Mouse (Mus musculus): ENCODE data around the gene Mettl1.

DNA sequence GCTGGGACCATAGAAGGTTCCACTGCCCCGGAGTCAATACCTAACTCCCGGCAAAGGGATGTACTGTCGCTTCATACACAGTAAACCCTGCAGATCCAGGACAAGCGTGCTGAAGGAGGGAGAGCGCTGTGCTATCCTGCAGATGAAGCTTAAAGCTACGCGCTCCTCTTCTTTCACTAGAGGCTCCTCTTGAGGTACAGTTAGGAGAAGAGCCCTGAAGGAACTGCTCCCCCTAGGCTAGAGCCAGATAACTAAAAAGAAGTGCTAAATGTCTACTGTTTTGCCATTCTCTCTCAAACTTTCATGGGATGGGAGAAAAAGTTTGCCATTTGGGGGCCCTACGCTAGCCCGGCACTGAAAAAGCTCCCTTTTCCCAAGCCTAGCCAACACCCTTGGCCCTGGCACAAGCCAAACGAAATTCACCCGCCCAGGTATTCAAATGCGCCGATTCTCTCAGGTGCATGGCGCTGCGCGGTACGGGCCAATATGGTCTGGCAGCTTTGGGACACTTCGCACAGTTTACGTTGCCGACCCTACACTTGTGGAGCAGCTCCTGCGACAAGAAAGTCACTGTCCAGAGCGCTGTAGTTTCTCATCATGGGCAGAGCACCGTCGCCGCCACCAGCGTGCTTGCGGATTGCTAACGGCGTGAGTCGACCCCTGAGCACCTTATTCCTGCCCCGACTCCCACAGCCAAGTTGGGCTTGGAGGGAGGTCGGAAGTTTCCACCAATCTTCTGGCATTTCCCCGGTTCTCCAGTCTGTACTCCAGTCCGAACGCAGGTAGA is 7.6 kb downstream of the Mettl1 start:
- TF ChIP-seq CTCF (IDR thresholded peaks at IDR 0.05; ENCODE audit: control insufficient read depth, insufficient read depth, insufficient read length) = no peak
- no peak for TF ChIP-seq MAX (IDR thresholded peaks at IDR 0.05)
- TF ChIP-seq USF1 (IDR thresholded peaks at IDR 0.05; ENCODE audit: low read depth) = no peak
